Mouse (Mus musculus) intestine, postnatal 0 days (tissue): ENCODE results near the gene Gm12169. TPM values are rescaled to one million over a fixed set of nuclear protein-coding genes. Genes with fewer than 3 reads are reported as not detected.

Experiments used
- ATAC-seq: fragments of 200-750 bp; cut with Nextera tagmentation; 2 replicates; pipeline ENCODE4 v1.8.0; 2017; ENCODE audit warnings: mild to moderate bottlenecking, moderate TSS enrichment, moderate library complexity
- H3K27ac ChIP-seq: fragments of 300-500 bp; sonication (generic); 2 replicates; pipeline ENCODE4 v1.5.1; 2014; ENCODE audit warnings: mild to moderate bottlenecking, low read depth, low read length, moderate library complexity
- H3K27me3 ChIP-seq: fragments of 300-500 bp; sonication (generic); replicated peaks from 2 replicates; pipeline ENCODE4 v1.6.1; 2014; ENCODE audit warnings: low read length, mixed read lengths; ENCODE audit not compliant: control insufficient read depth, insufficient read depth
- H3K36me3 ChIP-seq: fragments of 300-500 bp; sonication (generic); 2 replicates; pipeline ENCODE4 v1.6.1; 2014; ENCODE audit warnings: mild to moderate bottlenecking, moderate library complexity; ENCODE audit not compliant: control insufficient read depth, insufficient read depth
- H3K4me1 ChIP-seq: fragments of 300-500 bp; sonication (generic); replicated peaks from 2 replicates; pipeline ENCODE4 v1.6.1; 2014; ENCODE audit warnings: antibody characterized with exemption, low read length, mixed read lengths; ENCODE audit not compliant: control insufficient read depth, insufficient read depth
- H3K4me2 ChIP-seq: fragments of 300-500 bp; sonication (generic); replicated peaks from 2 replicates; pipeline ENCODE4 v1.6.1; 2014; ENCODE audit warnings: low read depth, mild to moderate bottlenecking, moderate library complexity
- H3K4me3 ChIP-seq: fragments of 300-500 bp; sonication (generic); 2 replicates; pipeline ENCODE4 v1.5.1; 2014; ENCODE audit warnings: low read depth, low read length
- H3K9ac ChIP-seq: fragments of 300-500 bp; sonication (generic); 2 replicates; pipeline ENCODE4 v1.6.1; 2014; ENCODE audit warnings: mild to moderate bottlenecking, low read depth, low read length
- H3K9me3 ChIP-seq: fragments of 300-500 bp; sonication (generic); 2 replicates; pipeline ENCODE4 v1.6.1; 2016; ENCODE audit warnings: mixed run types; ENCODE audit not compliant: control insufficient read depth
- CTCF ChIP-seq: sonication (generic); IDR thresholded peaks from 2 replicates; pipeline ENCODE4 v1.5.1; 2016; ENCODE audit warnings: low read depth, mild to moderate bottlenecking, control low read depth, antibody characterized with exemption, moderate library complexity
- WGBS: fragments of 180-500 bp; shearing (Covaris S2); extraction: QIAGEN DNeasy Blood & Tissue Kit; methylation state at CpG from one replicate; pipeline ENCODE4 v1.1.7; 2014; 5-methylcytosine and 5-hydroxymethylcytosine counted together
- polyA plus RNA-seq: library from polyadenylated mRNA; unstranded; fragments of >200 nt; fragmentation: Nextera tagmentation; extraction: Ambion mirVana; gene quantifications from 2 replicates; pipeline ENCODE4 v1.2.1, GENCODE M21; 2015

The Gm12169 gene
- polyA plus RNA-seq, 1 experiment from 2014 or later = not detected

DNA sequence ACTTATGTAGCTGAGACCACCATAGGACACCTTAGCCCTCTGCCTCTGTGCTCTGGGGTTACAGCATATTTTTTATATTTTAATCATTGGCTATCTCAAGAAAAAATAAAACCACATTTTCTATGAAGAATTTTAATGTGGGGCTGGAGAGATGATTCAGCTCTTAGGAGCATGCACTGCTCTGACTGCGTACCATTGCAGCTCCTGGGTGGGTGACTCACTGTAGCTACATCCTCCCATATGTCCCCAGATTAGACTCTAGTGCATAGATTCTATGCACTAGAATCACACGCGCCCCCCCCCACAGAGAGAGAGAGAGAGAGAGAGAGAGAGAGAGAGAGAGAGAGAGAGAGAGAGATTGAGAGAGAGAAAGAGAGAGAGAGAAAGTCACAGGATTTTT, 28.7 kb downstream of the Gm12169 start:
- Histone ChIP-seq H3K9me3 (no peaks in the 10 kb centered on the region), H3K4me1 (no peaks in the 10 kb centered on the region), H3K36me3 (no peaks in the 10 kb centered on the region), H3K9ac (no peak overlapping the region), H3K27me3 (no peaks in the 10 kb centered on the region), H3K27ac (no peak overlapping the region), H3K4me2 (no peak overlapping the region), H3K4me3 (no peak overlapping the region)
- 92% methylated on average over 3 of the region's 3 CpGs for WGBS
- no peak for ATAC-seq
- no peak for TF ChIP-seq CTCF

DNA sequence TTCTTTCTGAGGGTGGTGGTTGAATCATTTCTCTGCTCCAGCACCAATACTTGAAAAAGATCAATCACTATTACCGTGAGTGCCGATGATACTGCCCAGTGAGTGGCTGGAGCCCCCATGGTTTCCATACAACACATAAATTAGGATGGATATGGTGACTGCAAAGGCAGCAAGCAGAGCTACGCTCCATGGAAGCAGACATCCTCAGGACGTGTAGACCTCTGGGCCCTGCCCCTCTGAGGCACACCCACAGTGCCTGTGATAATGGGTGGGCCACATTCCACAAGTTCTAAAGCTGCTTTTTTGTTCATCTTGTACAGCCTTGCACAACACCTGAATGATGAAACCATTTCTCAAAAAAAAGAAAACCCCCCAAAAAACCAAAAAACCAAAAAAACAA, 37.1 kb downstream of the Gm12169 start:
- H3K27me3 ChIP-seq = no peaks in the 10 kb centered on the region
- TF ChIP-seq CTCF = no peak
- H3K36me3 ChIP-seq = no peaks in the 10 kb centered on the region
- no peak overlapping the region for H3K4me2 ChIP-seq
- H3K9ac ChIP-seq = no peak overlapping the region
- no peak overlapping the region for H3K27ac ChIP-seq
- 78% methylated on average over 4 of the region's 4 CpGs for WGBS
- H3K4me1 ChIP-seq = no peaks in the 10 kb centered on the region
- no peaks in the 10 kb centered on the region for H3K9me3 ChIP-seq
- no peak overlapping the region for H3K4me3 ChIP-seq
- no peak for ATAC-seq

DNA sequence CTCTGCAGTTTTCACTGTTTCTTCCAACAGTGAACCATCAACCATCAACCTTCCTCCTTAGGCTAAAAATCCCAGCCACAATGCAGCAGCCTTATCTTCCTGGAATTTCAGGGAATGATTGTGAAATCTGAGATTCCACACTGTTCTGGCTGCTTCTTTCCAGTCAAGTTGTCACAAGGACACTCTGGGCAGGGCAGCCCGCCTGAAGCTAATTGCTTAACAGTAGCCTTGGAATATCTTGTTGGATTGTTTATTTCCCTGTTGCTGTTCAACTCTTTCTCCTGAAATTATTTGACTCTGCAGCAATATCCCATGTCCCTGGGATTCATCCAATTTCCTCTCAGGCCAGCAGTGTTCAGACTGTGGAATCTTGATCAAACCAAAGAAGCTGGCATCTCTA, 40.7 kb downstream of the Gm12169 start:
- no peaks in the 10 kb centered on the region for H3K36me3 ChIP-seq
- no peaks in the 10 kb centered on the region for H3K27me3 ChIP-seq
- no peaks in the 10 kb centered on the region for H3K9me3 ChIP-seq
- H3K4me3 ChIP-seq = no peak overlapping the region
- ATAC-seq = no peak
- H3K9ac ChIP-seq = no peak overlapping the region
- H3K27ac ChIP-seq = no peak overlapping the region
- TF ChIP-seq CTCF = no peak
- H3K4me2 ChIP-seq = no peak overlapping the region
- 36% methylated on average over 1 of the region's 1 CpGs for WGBS
- H3K4me1 ChIP-seq = no peaks in the 10 kb centered on the region

DNA sequence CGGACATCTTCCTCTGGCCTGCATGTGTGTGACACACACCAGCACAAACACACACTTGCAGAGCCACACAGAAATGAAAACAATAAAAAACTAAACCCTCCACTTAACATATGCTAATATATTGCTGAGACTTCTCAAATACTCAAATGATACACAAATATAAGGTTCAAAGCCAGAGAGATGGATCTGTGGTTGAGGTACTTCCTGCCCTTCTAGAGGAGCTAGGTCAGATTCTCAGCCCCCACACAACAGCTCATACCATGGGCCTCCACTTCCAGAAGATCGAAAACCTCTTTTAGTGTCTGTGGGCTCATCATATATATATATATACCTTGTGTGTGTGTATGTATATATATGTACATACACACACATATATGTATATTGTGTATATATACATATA, 42.0 kb downstream of the Gm12169 start:
- Histone ChIP-seq H3K4me1 (no peaks in the 10 kb centered on the region), H3K27me3 (no peaks in the 10 kb centered on the region), H3K36me3 (no peaks in the 10 kb centered on the region), H3K4me2 (no peak overlapping the region), H3K4me3 (no peak overlapping the region), H3K9me3 (no peaks in the 10 kb centered on the region), H3K9ac (no peak overlapping the region), H3K27ac (no peak overlapping the region)
- no peak for TF ChIP-seq CTCF
- no peak for ATAC-seq
- 88% methylated on average over 2 of the region's 2 CpGs for WGBS

DNA sequence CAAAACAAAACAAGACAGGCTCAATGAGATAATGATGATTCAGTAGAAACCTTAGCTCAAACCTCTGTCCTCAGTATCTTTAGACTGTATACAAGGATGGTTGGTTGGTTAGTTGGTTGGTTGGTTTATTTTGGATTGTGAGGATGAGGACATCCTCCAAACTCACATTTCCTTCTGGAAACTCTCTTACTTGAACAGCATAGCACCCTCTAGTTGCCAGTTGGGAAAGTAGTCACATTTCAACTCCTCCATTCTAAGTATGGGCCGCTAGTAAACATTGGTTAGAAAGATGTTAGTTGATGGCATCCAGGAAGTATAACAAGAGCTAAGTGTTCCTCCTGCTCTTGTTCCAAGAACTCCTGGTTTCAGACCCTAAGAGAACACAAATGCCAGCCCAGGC, 45.1 kb downstream of the Gm12169 start:
- Histone ChIP-seq H3K4me2 (no peak overlapping the region), H3K4me1 (no peaks in the 10 kb centered on the region), H3K9me3 (no peaks in the 10 kb centered on the region), H3K9ac (no peak overlapping the region), H3K27me3 (no peaks in the 10 kb centered on the region), H3K36me3 (no peaks in the 10 kb centered on the region), H3K27ac (no peak overlapping the region), H3K4me3 (no peak overlapping the region)
- ATAC-seq = no peak
- TF ChIP-seq CTCF = no peak
- 75% methylated on average over 1 of the region's 1 CpGs for WGBS

DNA sequence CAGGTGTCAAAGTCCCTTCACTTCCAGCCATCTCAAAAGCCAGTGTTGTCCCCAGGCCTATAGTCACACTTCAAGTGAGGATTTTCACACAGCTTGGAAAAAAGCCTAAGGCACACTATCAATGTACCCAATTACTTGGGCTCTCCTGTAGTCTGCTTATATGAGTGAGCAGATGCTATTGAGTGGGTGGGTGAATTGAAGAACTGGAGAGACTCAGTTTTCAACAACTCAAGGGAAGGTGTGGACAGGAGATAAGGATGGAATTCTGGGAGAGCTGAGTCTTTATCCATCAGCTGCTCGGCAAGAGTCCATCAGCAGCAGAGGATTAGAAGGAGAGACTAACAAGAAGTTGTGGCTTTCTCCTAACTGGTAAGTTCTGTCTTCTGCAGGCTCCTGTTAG, 47.3 kb downstream of the Gm12169 start, which contains the start of gene BC053393:
BC053393 (plus strand) TSS at position 210 of the 400 bp plus-strand sequence.
- H3K4me2 ChIP-seq = no peak within 1 kb of the TSS
- no peak within 1 kb of the TSS for H3K9ac ChIP-seq
- TF ChIP-seq CTCF = no peak
- H3K4me1 ChIP-seq = no peaks in the 10 kb centered on the region
- ATAC-seq = no peak
- WGBS = 48% methylated on average over 1 of the region's 1 CpGs
- H3K27ac ChIP-seq = no peak within 1 kb of the TSS
- H3K9me3 ChIP-seq = no peaks in the 10 kb centered on the region
- H3K4me3 ChIP-seq = no peak within 1 kb of the TSS
- H3K36me3 ChIP-seq = no peaks in the 10 kb centered on the region
- no peaks in the 10 kb centered on the region for H3K27me3 ChIP-seq

DNA sequence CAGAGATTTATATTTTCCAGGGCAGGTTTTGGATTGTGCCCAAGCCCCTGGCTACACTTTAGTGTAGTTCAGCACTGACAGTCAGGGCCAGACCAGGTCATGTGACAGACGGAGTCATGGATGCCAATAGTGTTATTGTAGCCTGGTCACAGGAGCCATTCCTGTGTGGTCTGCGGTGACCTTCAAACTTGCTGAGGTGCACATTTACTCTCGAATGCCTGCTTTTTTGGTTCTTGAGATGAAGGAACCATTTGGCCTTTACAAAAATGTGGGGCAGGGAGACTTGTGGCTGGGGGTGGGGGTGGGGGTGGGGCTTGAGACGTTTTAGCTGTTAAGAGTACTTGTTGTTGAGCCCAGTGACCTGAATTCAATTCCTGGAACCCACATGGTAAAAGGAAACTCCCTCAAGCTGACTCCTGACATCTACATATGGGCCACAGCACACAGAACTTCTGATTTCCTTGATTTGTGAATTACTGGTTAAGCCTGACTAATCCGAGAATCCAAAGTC, 54.8 kb downstream of the Gm12169 start:
- H3K4me1 ChIP-seq = no peaks in the 10 kb centered on the region
- H3K27ac ChIP-seq = no peak overlapping the region
- no peaks in the 10 kb centered on the region for H3K9me3 ChIP-seq
- H3K27me3 ChIP-seq = no peaks in the 10 kb centered on the region
- H3K9ac ChIP-seq = no peak overlapping the region; the same call in 1 of the 2 replicates
- H3K36me3 ChIP-seq = no peaks in the 10 kb centered on the region
- 58% methylated on average over 5 of the region's 5 CpGs for WGBS
- H3K4me3 ChIP-seq = no peak overlapping the region
- TF ChIP-seq CTCF = no peak
- no peak for ATAC-seq
- no peak overlapping the region for H3K4me2 ChIP-seq
